Mouse (Mus musculus) erythroblast, embryonic 14.5 days (primary cell): ENCODE measurements around the gene Cacna1c.

ENCODE experiments used
- GATA1 ChIP-seq: IDR thresholded peaks from 2 replicates; pipeline ENCODE4 v1.6.1; 2012; ENCODE audit warnings: low read length, inconsistent platforms, mixed read lengths
- TAL1 ChIP-seq: IDR thresholded peaks from 3 replicates; pipeline ENCODE4 v1.6.1; 2012; ENCODE audit warnings: low read length, inconsistent platforms, mixed read lengths

- TF ChIP-seq GATA1, result no peak
- no peak for TF ChIP-seq TAL1
Observed at GRCm38 (mm10) chr6:119213375-119213774, 17.2 kb upstream of the Cacna1c start.
